Mouse (Mus musculus) heart, postnatal 0 days (tissue): ENCODE measurements around the gene Fbln5. TPM values are rescaled to one million over a fixed set of nuclear protein-coding genes. Genes with fewer than 3 reads are reported as not detected.

ENCODE experiments used
- ATAC-seq: fragments of 200-750 bp; cut with Nextera tagmentation; 2 replicates; pipeline ENCODE4 v1.8.0; 2017; ENCODE audit warnings: low read depth, moderate number of reproducible peaks, moderate library complexity; ENCODE audit not compliant: insufficient read depth
- DNase-seq: peaks from one replicate; pipeline ENCODE4 v3.0.0-alpha.2; 2016; ENCODE audit warnings: low spot score
- H3K27ac ChIP-seq: fragments of 300-500 bp; sonication (generic); 2 replicates; pipeline ENCODE4 v1.5.1; 2014; ENCODE audit warnings: low read depth, mild to moderate bottlenecking
- H3K27me3 ChIP-seq: fragments of 300-500 bp; sonication (generic); 2 replicates; pipeline ENCODE4 v1.6.1; 2014; ENCODE audit warnings: low read length, mixed read lengths; ENCODE audit not compliant: control insufficient read depth, insufficient read depth
- H3K36me3 ChIP-seq: fragments of 300-500 bp; sonication (generic); replicated peaks from 2 replicates; pipeline ENCODE4 v1.6.1; 2014; ENCODE audit warnings: low read length, mixed read lengths; ENCODE audit not compliant: control insufficient read depth, insufficient read depth
- H3K4me1 ChIP-seq: fragments of 300-500 bp; sonication (generic); 2 replicates; pipeline ENCODE4 v1.6.1; 2014; ENCODE audit warnings: antibody characterized with exemption; ENCODE audit not compliant: control insufficient read depth, insufficient read depth
- H3K4me2 ChIP-seq: fragments of 300-500 bp; sonication (generic); 2 replicates; pipeline ENCODE4 v1.6.1; 2014; ENCODE audit warnings: low read depth, mild to moderate bottlenecking, low read length, moderate library complexity
- H3K4me3 ChIP-seq: fragments of 300-500 bp; sonication (generic); 2 replicates; pipeline ENCODE4 v1.5.1; 2014; ENCODE audit warnings: low read depth, low read length
- H3K9ac ChIP-seq: fragments of 300-500 bp; sonication (generic); replicated peaks from 2 replicates; pipeline ENCODE4 v1.6.1; 2014; ENCODE audit warnings: low read depth, low read length, mixed read lengths
- H3K9me3 ChIP-seq: fragments of 300-500 bp; sonication (generic); replicated peaks from 2 replicates; pipeline ENCODE4 v1.6.1; 2016; ENCODE audit warnings: low read length; ENCODE audit not compliant: control insufficient read depth
- CTCF ChIP-seq: IDR thresholded peaks from 2 replicates; pipeline ENCODE4 v1.5.1; 2016; ENCODE audit warnings: antibody characterized with exemption, control low read depth, low read depth
- EP300 ChIP-seq: IDR thresholded peaks from 2 replicates; pipeline ENCODE4 v1.6.1; 2016; ENCODE audit warnings: antibody characterized with exemption, low read depth
- WGBS: fragments of 180-500 bp; shearing (Covaris S2); extraction: QIAGEN DNeasy Blood & Tissue Kit; methylation state at CpG from one replicate; pipeline ENCODE4 v1.1.7; 2014; 5-methylcytosine and 5-hydroxymethylcytosine counted together
- polyA plus RNA-seq: library from polyadenylated mRNA; unstranded; fragments of >200 nt; fragmentation: Nextera tagmentation; extraction: Ambion mirVana; gene quantifications from 2 replicates; pipeline ENCODE4 v1.2.1, GENCODE M21; 2015
- total RNA-seq: library from RNA; depleted of rRNA; stranded (reverse); fragments of >200 nt; gene quantifications from 2 replicates; pipeline ENCODE4 v1.2.3, GENCODE M21; 2014; ENCODE audit warnings: low replicate concordance; rRNA removed

Fbln5 gene
- 35.9 and 38.4 TPM in 2 replicates for total RNA-seq
- polyA plus RNA-seq = 56.0 and 61.6 TPM in 2 replicates

GRCm38 (mm10) chr12:101818608-101819370, at the start of gene Fbln5:
Gene Fbln5, minus strand, starts transcription at chr12:101819055.
- peaks cover 4% of the 10 kb centered on the region; the same call in 1 of the 2 replicates for H3K27me3 ChIP-seq
- peak within 1 kb of the TSS; percentile 55 for H3K4me3 ChIP-seq
- peak within 1 kb of the TSS; percentile 48; the same call in 1 of the 2 replicates for H3K9ac ChIP-seq
- H3K4me2 ChIP-seq = peak within 1 kb of the TSS; percentile 74
- H3K36me3 ChIP-seq = no peaks in the 10 kb centered on the region
- no peaks in the 10 kb centered on the region for H3K9me3 ChIP-seq
- peak within 1 kb of the TSS; percentile 56 for H3K27ac ChIP-seq
- no peak for TF ChIP-seq CTCF
- TF ChIP-seq EP300 = no peak
- under 1% methylated on average over 46 of the region's 46 CpGs for WGBS
- ATAC-seq = peak; percentile 45; the same call in 1 of the 2 replicates
- DNase-seq = peak; percentile 19
- 0 out of 2 replicates have a peak, but pooled peaks cover 6% of the 10 kb centered on the region for H3K4me1 ChIP-seq

DNA sequence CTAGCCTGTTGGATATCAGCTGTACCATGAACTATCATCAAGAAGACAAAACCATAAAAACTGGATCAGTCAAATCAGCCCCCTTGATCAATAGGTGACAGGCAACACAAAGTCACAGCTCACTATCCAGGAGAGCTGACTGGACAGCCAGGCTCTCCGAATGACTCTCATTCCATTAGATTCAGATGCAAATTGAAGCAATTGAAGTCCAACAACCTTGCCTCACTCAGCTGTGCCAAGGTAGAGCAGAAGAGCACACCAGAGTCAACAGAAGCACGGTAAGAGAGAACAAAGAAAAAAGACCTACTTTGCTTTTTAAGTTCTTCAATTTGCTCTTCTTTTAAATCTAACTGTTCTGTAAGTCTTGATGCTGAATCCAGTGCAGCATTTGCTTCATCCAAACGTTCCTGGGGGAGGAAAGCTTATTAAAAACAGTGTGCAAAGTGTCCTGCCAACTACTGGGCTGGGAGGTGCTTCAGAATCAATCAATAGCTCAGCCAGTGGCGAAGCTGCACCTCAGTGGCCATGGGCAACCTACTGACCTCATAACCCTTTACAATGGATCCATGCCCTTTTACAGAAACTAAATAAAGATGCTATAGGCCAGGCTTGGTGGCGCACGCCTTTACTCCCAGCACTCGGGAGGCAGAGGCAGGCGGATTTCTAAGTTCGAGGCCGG, 43.6 kb upstream of the Fbln5 start:
- Histone ChIP-seq H3K4me1 (no peaks in the 10 kb centered on the region), H3K27me3 (no peaks in the 10 kb centered on the region), H3K9me3 (no peaks in the 10 kb centered on the region), H3K4me3 (no peak overlapping the region), H3K9ac (no peak overlapping the region), H3K27ac (no peak overlapping the region), H3K36me3 (peaks cover 39% of the 10 kb centered on the region), H3K4me2 (no peak overlapping the region)
- DNase-seq (no peak), ATAC-seq (no peak)
- no peak for TF ChIP-seq EP300
- no peak for TF ChIP-seq CTCF
- WGBS = 87% methylated on average over 10 of the region's 10 CpGs

DNA sequence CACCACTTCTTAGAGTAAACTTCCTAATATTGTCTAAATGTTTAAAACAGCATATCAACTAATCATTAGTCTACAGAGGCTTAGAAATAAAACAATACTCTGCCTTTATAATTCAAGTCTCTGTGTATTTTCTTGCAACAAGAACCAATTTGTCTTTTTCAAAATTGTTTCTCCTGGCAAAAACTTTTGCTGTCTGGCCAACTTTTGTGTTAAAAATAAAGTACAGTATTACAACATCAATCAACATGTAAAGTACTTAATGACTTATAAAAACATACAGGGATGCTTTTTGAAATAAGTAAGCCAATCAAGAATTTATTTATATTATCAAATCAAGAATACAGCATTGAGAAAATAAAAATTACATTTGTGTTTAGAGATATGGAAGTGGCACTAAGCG, 41.4 kb upstream of the Fbln5 start:
- ATAC-seq = no peak
- no peak overlapping the region for H3K4me3 ChIP-seq

GRCm38 (mm10) chr12:101858011-101858410, 39.2 kb upstream of the Fbln5 start:
- H3K4me1 ChIP-seq = no peaks in the 10 kb centered on the region
- H3K4me2 ChIP-seq = no peak overlapping the region
- ATAC-seq (no peak), DNase-seq (no peak)
- no peak overlapping the region for H3K9ac ChIP-seq
- no peak overlapping the region for H3K4me3 ChIP-seq
- H3K9me3 ChIP-seq = no peaks in the 10 kb centered on the region
- no peaks in the 10 kb centered on the region for H3K27me3 ChIP-seq
- 54% methylated on average over 5 of the region's 5 CpGs for WGBS
- H3K36me3 ChIP-seq = peaks cover 24% of the 10 kb centered on the region
- TF ChIP-seq CTCF (no peak), EP300 (no peak)
- no peak overlapping the region for H3K27ac ChIP-seq

More for the DNA sequence above, 41.4 kb upstream of the Fbln5 start:
- H3K9ac ChIP-seq = no peak overlapping the region
- H3K4me1 ChIP-seq = no peaks in the 10 kb centered on the region
- peaks cover 26% of the 10 kb centered on the region for H3K36me3 ChIP-seq
- no peak for DNase-seq
- H3K9me3 ChIP-seq = no peaks in the 10 kb centered on the region
- H3K4me2 ChIP-seq = no peak overlapping the region
- WGBS = 92% methylated on average over 1 of the region's 1 CpGs
- no peaks in the 10 kb centered on the region for H3K27me3 ChIP-seq
- no peak overlapping the region for H3K27ac ChIP-seq
- TF ChIP-seq CTCF = no peak
- no peak for TF ChIP-seq EP300

DNA sequence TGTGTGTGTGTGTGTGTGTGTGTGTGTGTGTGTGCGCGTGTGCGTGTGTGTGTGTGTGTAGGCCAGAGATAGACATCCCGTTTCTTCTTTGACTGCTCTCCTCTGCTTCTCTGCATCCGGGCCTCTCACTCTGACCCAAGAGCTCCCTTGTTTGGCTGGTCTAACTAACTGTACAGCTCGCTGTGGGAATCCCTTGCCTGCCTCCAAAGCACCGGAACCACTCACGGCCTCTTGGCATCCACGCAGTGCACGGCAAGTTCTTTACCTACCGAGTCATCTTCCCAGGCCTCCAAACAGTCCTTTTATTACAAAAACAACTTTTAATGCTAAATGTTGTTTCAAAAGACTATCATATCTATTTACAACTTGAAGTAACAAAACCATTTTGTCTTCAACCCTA, 35.5 kb upstream of the Fbln5 start:
- H3K4me3 ChIP-seq = no peak overlapping the region
- 89% methylated on average over 11 of the region's 11 CpGs for WGBS
- no peak overlapping the region for H3K27ac ChIP-seq
- H3K9ac ChIP-seq = no peak overlapping the region
- H3K4me2 ChIP-seq = no peak overlapping the region
- H3K27me3 ChIP-seq = no peaks in the 10 kb centered on the region
- ATAC-seq (no peak), DNase-seq (no peak)
- H3K4me1 ChIP-seq = peaks cover 14% of the 10 kb centered on the region; the same call in 1 of the 2 replicates
- TF ChIP-seq EP300 (no peak), CTCF (no peak)
- H3K9me3 ChIP-seq = no peaks in the 10 kb centered on the region
- H3K36me3 ChIP-seq = 0 out of 2 replicates have a peak, but pooled peaks cover 5% of the 10 kb centered on the region
